Mouse (Mus musculus): ENCODE measurements at regions not wholly inside any gene's neighbourhood (a gene's known extent, or its start where the extent isn't known, plus 50 kb on each side); places are given as distances from the start of the nearest gene placed in this dataset.

- H3K27ac ChIP-seq (ENCODE audit: insufficient read depth, low read depth) = no peak overlapping the region
- no peaks in the 10 kb centered on the region for H3K27me3 ChIP-seq (replicated peaks)
- TF ChIP-seq NRF1 (IDR thresholded peaks at IDR 0.05; ENCODE audit: low read depth, low read length) = no peak
- TF ChIP-seq ZNF384 (IDR thresholded peaks at IDR 0.05; ENCODE audit: low read depth, low read length) = no peak
- TF ChIP-seq TCF12 (IDR thresholded peaks at IDR 0.05; ENCODE audit: low read depth, low read length) = no peak
- no peak for TF ChIP-seq MEF2A (IDR thresholded peaks at IDR 0.05; ENCODE audit: borderline replicate concordance, low read depth, low read length)
- TF ChIP-seq MAFK (IDR thresholded peaks at IDR 0.05; ENCODE audit: insufficient replicate concordance, low read length) = no peak
- TF ChIP-seq ZMIZ1 (IDR thresholded peaks at IDR 0.05; ENCODE audit: low read depth, low read length) = no peak
- no peak for TF ChIP-seq USF2 (conservative IDR thresholded peaks at IDR 0.05; ENCODE audit: low read depth, low read length)
- no peak for TF ChIP-seq MXI1 (IDR thresholded peaks at IDR 0.05; ENCODE audit: low read depth, low read length)
- no peak for TF ChIP-seq KAT2A (IDR thresholded peaks at IDR 0.05; ENCODE audit: insufficient replicate concordance, low read length)
- TF ChIP-seq CHD2 (IDR thresholded peaks at IDR 0.05; ENCODE audit: low read length) = no peak
- no peak for TF ChIP-seq GABPA (IDR thresholded peaks at IDR 0.05; ENCODE audit: insufficient replicate concordance, low read depth, low read length)
- no peak for TF ChIP-seq ETS1 (conservative IDR thresholded peaks at IDR 0.05; ENCODE audit: low read depth, low read length)
- no peak for TF ChIP-seq BHLHE40 (IDR thresholded peaks at IDR 0.05; ENCODE audit: low read depth, low read length)
- no peak for TF ChIP-seq ELF1 (IDR thresholded peaks at IDR 0.05; ENCODE audit: low read depth, low read length)
- no peak for TF ChIP-seq SMC3 (IDR thresholded peaks at IDR 0.05; ENCODE audit: low read depth, low read length)
- TF ChIP-seq TBP (conservative IDR thresholded peaks at IDR 0.05; ENCODE audit: low read depth, low read length) = no peak
- no peaks in the 10 kb centered on the region for H3K9me3 ChIP-seq (replicated peaks; ENCODE audit: low read length)
- in situ Hi-C loops (cut with MboI; ENCODE audit: low pct_ligation_motif_present, low pct_unique_long_range_greater_than_20kb, low sequenced_read_pairs) (no loop called here), dilution Hi-C loops (cut with MboI; ENCODE audit: extremely low pct_ligation_motif_present, extremely low pct_unique_long_range_greater_than_20kb, low sequenced_read_pairs) (no loop called here)
- DNase-seq (ENCODE audit: extremely low read depth) = no peak
- H3K4me2 ChIP-seq (ENCODE audit: insufficient read depth, low read depth, poor library complexity, severe bottlenecking) = no peak overlapping the region
- no peaks in the 10 kb centered on the region for H3K36me3 ChIP-seq (replicated peaks in 1 of 2; ENCODE audit: control insufficient read depth in 1 of 2, insufficient read depth in 1 of 2, low read length in 1 of 2)
- H3K4me3 ChIP-seq (replicated peaks in 1 of 3; ENCODE audit: low read depth in 2 of 3, low read length in 2 of 3, poor library complexity in 1 of 3) = no peak overlapping the region
- H3K9ac ChIP-seq (ENCODE audit: insufficient read depth, low read depth) = no peak overlapping the region
- H3K79me2 ChIP-seq (replicated peaks; ENCODE audit: control insufficient read depth, extremely low read depth, insufficient read depth, poor library complexity, severe bottlenecking) = no peaks in the 10 kb centered on the region
- H3K4me1 ChIP-seq (ENCODE audit: control insufficient read depth in 1 of 2, insufficient read depth in 2 of 2) = peaks cover 0 to 3% of the 10 kb centered on the region in 2 experiments; a peak in 1 of 4 replicates
These were observed 326.8 kb downstream of the Pax3 start for GRCm38 (mm10) chr1:77870125-77870524.

- Histone ChIP-seq H3K9me3 (replicated peaks; ENCODE audit: low read length) (no peaks in the 10 kb centered on the region), H3K27me3 (replicated peaks) (no peaks in the 10 kb centered on the region), H3K4me2 (ENCODE audit: insufficient read depth, low read depth, poor library complexity, severe bottlenecking) (no peak overlapping the region), H3K27ac (ENCODE audit: insufficient read depth, low read depth) (no peak overlapping the region), H3K4me3 (replicated peaks in 1 of 3; ENCODE audit: low read depth in 2 of 3, low read length in 2 of 3, poor library complexity in 1 of 3) (no peak overlapping the region), H3K36me3 (replicated peaks in 1 of 2; ENCODE audit: control insufficient read depth in 1 of 2, insufficient read depth in 1 of 2, low read length in 1 of 2) (no peaks in the 10 kb centered on the region), H3K79me2 (replicated peaks; ENCODE audit: control insufficient read depth, extremely low read depth, insufficient read depth, poor library complexity, severe bottlenecking) (no peaks in the 10 kb centered on the region), H3K4me1 (ENCODE audit: control insufficient read depth in 1 of 2, insufficient read depth in 2 of 2) (peaks cover 0 to 3% of the 10 kb centered on the region in 2 experiments; a peak in 1 of 4 replicates), H3K9ac (ENCODE audit: insufficient read depth, low read depth) (no peak overlapping the region)
- TF ChIP-seq NELFE (IDR thresholded peaks at IDR 0.05; ENCODE audit: low read depth, low read length) = no peak
- TF ChIP-seq MAFK (IDR thresholded peaks at IDR 0.05; ENCODE audit: insufficient replicate concordance, low read length) = no peak
- no peak for TF ChIP-seq RCOR1 (conservative IDR thresholded peaks at IDR 0.05; ENCODE audit: low read depth, low read length)
- no peak for TF ChIP-seq POLR2A (IDR thresholded peaks at IDR 0.05; ENCODE audit: low read depth, low read length)
- TF ChIP-seq HCFC1 (IDR thresholded peaks at IDR 0.05; ENCODE audit: low read depth, low read length) = no peak
- no peak for TF ChIP-seq ZNF384 (IDR thresholded peaks at IDR 0.05; ENCODE audit: low read depth, low read length)
- TF ChIP-seq ZKSCAN1 (IDR thresholded peaks at IDR 0.05; ENCODE audit: borderline replicate concordance, low read depth, low read length) = no peak
- TF ChIP-seq EP300 (IDR thresholded peaks at IDR 0.05; ENCODE audit: low read length) = no peak
- DNase-seq (ENCODE audit: extremely low read depth) = no peak
- dilution Hi-C loops (cut with MboI; ENCODE audit: extremely low pct_ligation_motif_present, extremely low pct_unique_long_range_greater_than_20kb, low sequenced_read_pairs) (no loop called here), in situ Hi-C loops (cut with MboI; ENCODE audit: low pct_ligation_motif_present, low pct_unique_long_range_greater_than_20kb, low sequenced_read_pairs) (no loop called here)
These were observed 327.8 kb downstream of the Pax3 start for GRCm38 (mm10) chr1:77869174-77869573.
